Mouse (Mus musculus) hindbrain, embryonic 15.5 days (tissue): Measurements from ENCODE around the gene A930009A15Rik. TPM values are rescaled to one million over a fixed set of nuclear protein-coding genes. Genes with fewer than 3 reads are reported as not detected.

ENCODE experiments used
- ATAC-seq: fragments of 200-750 bp; cut with Nextera tagmentation; 2 replicates; pipeline ENCODE4 v1.8.0; 2017; ENCODE audit warnings: low read depth, moderate number of reproducible peaks, moderate TSS enrichment; ENCODE audit not compliant: low FRiP score
- H3K27ac ChIP-seq: fragments of 300-500 bp; sonication (generic); replicated peaks from 2 replicates; pipeline ENCODE4 v1.5.1; 2015; ENCODE audit warnings: mild to moderate bottlenecking, inconsistent platforms
- H3K27me3 ChIP-seq: fragments of 300-500 bp; sonication (generic); 2 replicates; pipeline ENCODE4 v1.6.1; 2015; ENCODE audit warnings: control low read depth, inconsistent platforms
- H3K36me3 ChIP-seq: fragments of 300-500 bp; sonication (generic); 2 replicates; pipeline ENCODE4 v1.6.1; 2015; ENCODE audit warnings: control low read depth, inconsistent platforms
- H3K4me1 ChIP-seq: fragments of 300-500 bp; sonication (generic); replicated peaks from 2 replicates; pipeline ENCODE4 v1.6.1; 2015; ENCODE audit warnings: control low read depth, inconsistent platforms
- H3K4me2 ChIP-seq: fragments of 300-500 bp; sonication (generic); 2 replicates; pipeline ENCODE4 v1.6.1; 2015; ENCODE audit warnings: moderate library complexity, mild to moderate bottlenecking, inconsistent platforms
- H3K4me3 ChIP-seq: fragments of 300-500 bp; sonication (generic); 2 replicates; pipeline ENCODE4 v1.5.1; 2015; ENCODE audit warnings: mild to moderate bottlenecking, inconsistent platforms
- H3K9ac ChIP-seq: fragments of 300-500 bp; sonication (generic); 2 replicates; pipeline ENCODE4 v1.6.1; 2015; ENCODE audit warnings: inconsistent platforms
- H3K9me3 ChIP-seq: fragments of 300-500 bp; sonication (generic); 2 replicates; pipeline ENCODE4 v1.6.1; 2016; ENCODE audit warnings: control low read depth, inconsistent platforms
- whole genome bisulfite sequencing: fragments of 180-500 bp; shearing (Covaris S2); methylation state at CpG from one replicate; pipeline ENCODE4 v1.1.7; 2015; 5-methylcytosine and 5-hydroxymethylcytosine counted together
- polyA plus RNA-seq: library from polyadenylated mRNA; unstranded; fragments of >200 nt; fragmentation: Nextera tagmentation; extraction: Ambion mirVana; gene quantifications from 2 replicates; pipeline ENCODE4 v1.2.1, GENCODE M21; 2015

Gene A930009A15Rik
- 0.40 and 0.69 TPM in 2 replicates for polyA plus RNA-seq

- peaks cover 4% of the 10 kb centered on the region; the same call in 1 of the 2 replicates for H3K4me1 ChIP-seq
- WGBS = 43% methylated on average over 15 of the region's 15 CpGs
- peak within 1 kb of the TSS; percentile 57 for H3K27ac ChIP-seq
- no peak within 1 kb of the TSS for H3K9ac ChIP-seq
- H3K36me3 ChIP-seq = no peaks in the 10 kb centered on the region
- no peak for ATAC-seq
- peaks cover 2% of the 10 kb centered on the region; the same call in 1 of the 2 replicates for H3K27me3 ChIP-seq
- no peak within 1 kb of the TSS for H3K4me3 ChIP-seq
- H3K4me2 ChIP-seq = 0 out of 2 replicates have a peak within 1 kb of the TSS, but pooled peaks have one; percentile 5
- H3K9me3 ChIP-seq = no peaks in the 10 kb centered on the region; the same call in 1 of the 2 replicates
These were observed at the start of gene A930009A15Rik for GRCm38 (mm10) chr10:115569712-115570491. Gene A930009A15Rik (plus strand): TSS chr10:115569986.

- no peaks in the 10 kb centered on the region for H3K9me3 ChIP-seq
- no peak overlapping the region for H3K4me3 ChIP-seq
- 37% methylated on average over 17 of the region's 17 CpGs for WGBS
- H3K36me3 ChIP-seq = no peaks in the 10 kb centered on the region
- H3K4me2 ChIP-seq = peak overlapping the region; percentile 25; the same call in 1 of the 2 replicates
- no peak overlapping the region for H3K9ac ChIP-seq
- ATAC-seq = no peak
- H3K27me3 ChIP-seq = no peaks in the 10 kb centered on the region
- 0 out of 2 replicates have a peak, but pooled peaks cover 3% of the 10 kb centered on the region for H3K4me1 ChIP-seq
- H3K27ac ChIP-seq = no peak overlapping the region
These were observed 49.3 kb upstream of the A930009A15Rik start for GRCm38 (mm10) chr10:115520200-115521080.

GRCm38 (mm10) chr10:115521081-115521451 lies 48.7 kb upstream of the A930009A15Rik start:
- Histone ChIP-seq H3K9ac (no peak overlapping the region), H3K36me3 (no peaks in the 10 kb centered on the region)

DNA sequence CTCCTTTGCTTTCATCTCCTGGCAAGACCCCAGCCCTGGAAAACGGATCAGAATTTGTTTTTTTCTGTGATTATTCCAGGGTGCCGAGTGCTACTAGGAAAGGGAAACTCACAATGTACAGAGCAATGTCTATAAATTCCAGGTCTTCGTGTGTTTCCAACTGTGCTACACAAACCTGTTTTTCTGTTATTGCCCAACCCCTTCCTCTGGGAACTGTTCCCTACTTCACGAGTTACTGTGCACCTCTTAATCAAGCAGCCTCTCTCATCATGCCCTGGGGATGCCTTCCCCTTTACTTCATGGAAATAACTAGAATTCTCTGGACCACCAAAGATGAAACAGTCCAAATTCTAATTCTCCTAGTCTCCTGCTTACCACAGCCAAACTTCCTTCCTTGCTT lies 40.9 kb upstream of the A930009A15Rik start:
- Histone ChIP-seq H3K4me2 (no peak overlapping the region), H3K27ac (no peak overlapping the region), H3K4me3 (no peak overlapping the region), H3K9me3 (no peaks in the 10 kb centered on the region), H3K27me3 (no peaks in the 10 kb centered on the region), H3K4me1 (no peaks in the 10 kb centered on the region), H3K9ac (no peak overlapping the region), H3K36me3 (no peaks in the 10 kb centered on the region)
- 67% methylated on average over 4 of the region's 4 CpGs for WGBS
- ATAC-seq = no peak

More at GRCm38 (mm10) chr10:115521081-115521451, 48.7 kb upstream of the A930009A15Rik start:
- Histone ChIP-seq H3K27ac (no peak overlapping the region), H3K9me3 (no peaks in the 10 kb centered on the region), H3K4me1 (0 out of 2 replicates have a peak, but pooled peaks cover 3% of the 10 kb centered on the region), H3K4me3 (no peak overlapping the region), H3K27me3 (no peaks in the 10 kb centered on the region), H3K4me2 (peak overlapping the region; percentile 25; the same call in 1 of the 2 replicates)
- 10% methylated on average over 4 of the region's 4 CpGs for WGBS
- no peak for ATAC-seq

- 88% methylated on average over 12 of the region's 12 CpGs for WGBS
- no peaks in the 10 kb centered on the region for H3K4me1 ChIP-seq
These were observed 40.0 kb upstream of the A930009A15Rik start for GRCm38 (mm10) chr10:115529768-115530167.

GRCm38 (mm10) chr10:115530746-115531145 lies 39.0 kb upstream of the A930009A15Rik start:
- no peak overlapping the region for H3K27ac ChIP-seq
- no peaks in the 10 kb centered on the region for H3K36me3 ChIP-seq
- no peaks in the 10 kb centered on the region for H3K4me1 ChIP-seq
- no peak overlapping the region for H3K4me3 ChIP-seq
- no peak for ATAC-seq
- H3K27me3 ChIP-seq = no peaks in the 10 kb centered on the region
- no peak overlapping the region for H3K4me2 ChIP-seq
- no peak overlapping the region for H3K9ac ChIP-seq
- H3K9me3 ChIP-seq = no peaks in the 10 kb centered on the region
- WGBS = 83% methylated on average over 2 of the region's 2 CpGs

More at GRCm38 (mm10) chr10:115529768-115530167, 40.0 kb upstream of the A930009A15Rik start:
- Histone ChIP-seq H3K27me3 (no peaks in the 10 kb centered on the region), H3K4me3 (no peak overlapping the region), H3K9me3 (no peaks in the 10 kb centered on the region), H3K9ac (no peak overlapping the region), H3K4me2 (no peak overlapping the region), H3K36me3 (no peaks in the 10 kb centered on the region), H3K27ac (no peak overlapping the region)
- ATAC-seq = no peak

DNA sequence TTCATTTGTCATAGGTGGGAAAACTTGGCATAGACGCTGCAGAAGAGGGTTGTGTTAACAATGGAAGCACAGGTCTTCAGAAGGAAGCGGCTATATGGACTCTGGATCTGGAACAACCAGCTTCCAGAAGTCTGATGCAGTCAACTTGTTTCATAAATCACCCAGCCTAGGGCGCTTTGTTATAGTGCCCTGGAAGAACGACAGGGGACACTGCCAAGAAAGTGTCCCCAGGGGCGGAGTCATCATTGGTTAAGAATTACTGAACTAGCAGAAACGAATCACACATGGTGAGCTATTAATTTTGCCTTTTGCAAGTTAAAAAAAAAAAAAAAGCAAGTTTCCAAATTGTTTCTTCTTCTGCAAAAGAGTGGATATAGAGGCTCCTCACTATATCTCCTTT lies 26.9 kb upstream of the A930009A15Rik start:
- Histone ChIP-seq H3K9me3 (no peaks in the 10 kb centered on the region), H3K27me3 (no peaks in the 10 kb centered on the region), H3K27ac (no peak overlapping the region), H3K36me3 (no peaks in the 10 kb centered on the region), H3K4me2 (no peak overlapping the region), H3K4me3 (no peak overlapping the region), H3K4me1 (no peaks in the 10 kb centered on the region), H3K9ac (no peak overlapping the region)
- no peak for ATAC-seq
- 83% methylated on average over 6 of the region's 6 CpGs for WGBS

GRCm38 (mm10) chr10:115550253-115550652 lies 19.5 kb upstream of the A930009A15Rik start:
- no peaks in the 10 kb centered on the region for H3K27me3 ChIP-seq
- no peaks in the 10 kb centered on the region for H3K36me3 ChIP-seq
- H3K27ac ChIP-seq = no peak overlapping the region
- ATAC-seq = no peak
- no peaks in the 10 kb centered on the region for H3K9me3 ChIP-seq
- no peak overlapping the region for H3K4me2 ChIP-seq
- H3K9ac ChIP-seq = no peak overlapping the region
- 53% methylated on average over 7 of the region's 7 CpGs for WGBS
- H3K4me3 ChIP-seq = no peak overlapping the region
- no peaks in the 10 kb centered on the region for H3K4me1 ChIP-seq

GRCm38 (mm10) chr10:115551069-115551468 lies 18.7 kb upstream of the A930009A15Rik start:
- Histone ChIP-seq H3K27me3 (no peaks in the 10 kb centered on the region), H3K4me2 (no peak overlapping the region), H3K4me3 (no peak overlapping the region), H3K9ac (no peak overlapping the region), H3K27ac (no peak overlapping the region), H3K36me3 (no peaks in the 10 kb centered on the region), H3K9me3 (no peaks in the 10 kb centered on the region), H3K4me1 (no peaks in the 10 kb centered on the region)
- no peak for ATAC-seq
- 84% methylated on average over 3 of the region's 3 CpGs for WGBS

DNA sequence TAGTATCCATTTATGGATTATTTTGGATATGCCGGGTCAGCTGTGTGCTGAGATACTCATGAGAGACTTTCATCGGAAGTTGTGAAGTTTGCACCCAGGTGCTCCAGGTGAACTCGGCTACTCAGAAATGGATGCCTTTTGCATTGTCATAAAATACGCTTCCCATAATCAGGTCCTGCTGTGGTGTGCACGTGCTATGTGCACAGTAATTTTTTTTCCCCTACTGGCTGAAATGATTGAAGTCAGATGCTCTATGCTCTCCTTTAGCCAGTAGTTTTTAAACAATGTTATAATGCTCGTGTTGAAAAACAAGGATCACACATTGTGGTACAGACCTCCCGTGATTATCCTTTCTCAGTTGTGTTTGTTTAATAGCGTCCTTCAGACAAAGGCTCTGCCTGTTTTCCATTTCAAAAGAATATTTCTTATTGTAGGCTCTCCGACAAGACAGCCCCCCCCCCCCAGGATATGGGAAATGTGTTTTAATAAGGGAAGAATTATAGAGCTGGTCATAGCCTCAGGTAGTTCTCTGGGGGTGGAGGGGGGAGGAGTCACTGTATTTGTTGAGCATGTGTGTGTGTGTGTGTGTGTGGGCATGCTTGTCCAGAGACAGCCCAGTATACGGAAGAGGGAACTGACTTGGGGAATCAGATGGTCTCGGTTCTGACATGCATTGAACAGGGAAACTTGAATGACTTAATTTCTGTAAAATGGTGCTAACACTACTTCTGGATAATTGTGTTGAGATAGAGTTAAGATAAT lies 16.3 kb upstream of the A930009A15Rik start:
- no peaks in the 10 kb centered on the region for H3K36me3 ChIP-seq
- H3K4me1 ChIP-seq = no peaks in the 10 kb centered on the region; the same call in 1 of the 2 replicates
- WGBS = 46% methylated on average over 11 of the region's 11 CpGs
- no peaks in the 10 kb centered on the region for H3K9me3 ChIP-seq
- no peak overlapping the region for H3K4me2 ChIP-seq
- no peak overlapping the region for H3K4me3 ChIP-seq
- ATAC-seq = no peak
- H3K27me3 ChIP-seq = no peaks in the 10 kb centered on the region
- no peak overlapping the region for H3K27ac ChIP-seq
- H3K9ac ChIP-seq = no peak overlapping the region

DNA sequence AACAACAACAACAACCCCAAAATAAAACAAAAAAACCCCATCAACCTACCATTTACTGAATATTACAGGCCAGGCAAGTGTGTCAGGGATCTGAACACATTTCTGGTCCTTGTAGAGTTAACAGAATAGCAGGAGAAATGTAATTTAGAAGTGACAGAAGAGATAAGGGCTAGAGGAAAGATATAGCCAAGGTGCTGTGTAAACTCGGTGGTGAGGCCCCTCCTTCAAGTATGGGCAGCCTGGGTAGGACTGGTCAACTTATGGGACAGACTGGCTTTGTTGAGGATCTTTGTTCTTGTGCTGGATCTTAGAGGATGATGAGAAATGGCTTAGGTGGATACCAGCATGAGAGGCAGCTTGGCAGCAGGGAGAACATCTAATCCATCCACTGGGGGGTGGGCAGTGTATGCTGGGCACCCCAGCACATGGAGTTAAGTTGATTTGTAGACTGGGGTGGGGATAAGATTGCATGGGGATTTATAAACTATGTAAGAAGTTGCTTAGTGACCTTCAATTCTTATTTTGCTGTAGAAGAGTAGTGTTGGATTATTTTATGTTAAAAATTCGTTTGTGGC lies 14.5 kb upstream of the A930009A15Rik start:
- H3K9ac ChIP-seq = no peak overlapping the region
- H3K4me1 ChIP-seq = no peaks in the 10 kb centered on the region; the same call in 1 of the 2 replicates
- WGBS = 69% methylated on average over 2 of the region's 2 CpGs
- H3K9me3 ChIP-seq = no peaks in the 10 kb centered on the region
- H3K27ac ChIP-seq = no peak overlapping the region
- H3K27me3 ChIP-seq = no peaks in the 10 kb centered on the region
- no peak for ATAC-seq
- no peaks in the 10 kb centered on the region for H3K36me3 ChIP-seq
- H3K4me3 ChIP-seq = no peak overlapping the region
- no peak overlapping the region for H3K4me2 ChIP-seq
